Mouse (Mus musculus): ENCODE results near the gene Adgrf5. TPM values are rescaled to one million over a fixed set of nuclear protein-coding genes. Genes with fewer than 3 reads are reported as not detected.

Gene Adgrf5
- polyA plus RNA-seq, 1 experiment from 2014 or later: 7.3 TPM

DNA sequence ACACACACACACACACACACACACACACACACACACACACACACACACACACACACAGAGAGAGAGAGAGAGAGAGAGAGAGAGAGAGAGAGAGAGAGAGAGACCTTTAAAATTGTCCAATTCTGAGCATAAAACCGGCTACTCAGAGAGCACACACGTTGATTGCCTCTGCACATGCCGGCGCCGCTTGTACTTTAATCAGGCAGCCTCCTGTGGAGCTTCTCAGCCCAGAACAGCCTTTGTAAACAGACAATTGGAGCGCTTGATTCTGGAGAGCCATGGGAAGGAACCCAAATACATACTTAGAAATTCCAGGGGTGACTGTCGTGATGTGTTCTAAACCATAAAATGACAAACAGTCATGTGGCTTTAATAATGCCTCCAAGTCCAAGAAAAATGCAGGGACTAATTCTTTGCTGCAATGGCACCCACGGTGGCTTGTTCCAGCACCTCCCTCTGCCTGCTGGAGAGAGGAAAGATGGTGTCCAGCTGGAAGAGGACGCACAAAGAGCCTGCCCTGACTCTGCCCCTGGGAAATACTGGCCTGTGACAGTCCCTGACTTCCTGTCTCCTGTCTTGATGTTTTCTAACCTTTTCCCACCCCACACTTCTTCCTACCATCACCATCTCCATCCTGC is 2.2 kb upstream of the Adgrf5 start:
- no peaks in the 10 kb centered on the region for H3K36me3 ChIP-seq
- no peaks in the 10 kb centered on the region for H3K9me3 ChIP-seq (replicated peaks)
- 12% methylated on average over 9 of the region's 9 CpGs for WGBS
- H3K4me3 ChIP-seq (replicated peaks): no peak overlapping the region
- H3K4me2 ChIP-seq: peak overlapping the region; percentile 30
- H3K9ac ChIP-seq (replicated peaks): no peak overlapping the region
- H3K27ac ChIP-seq (replicated peaks): no peak overlapping the region
- H3K27me3 ChIP-seq (replicated peaks): no peaks in the 10 kb centered on the region
- ATAC-seq (ENCODE audit: low FRiP score): peak; percentile 57; the same call in 1 of the 2 replicates
- H3K4me1 ChIP-seq: peaks cover 6% of the 10 kb centered on the region

DNA sequence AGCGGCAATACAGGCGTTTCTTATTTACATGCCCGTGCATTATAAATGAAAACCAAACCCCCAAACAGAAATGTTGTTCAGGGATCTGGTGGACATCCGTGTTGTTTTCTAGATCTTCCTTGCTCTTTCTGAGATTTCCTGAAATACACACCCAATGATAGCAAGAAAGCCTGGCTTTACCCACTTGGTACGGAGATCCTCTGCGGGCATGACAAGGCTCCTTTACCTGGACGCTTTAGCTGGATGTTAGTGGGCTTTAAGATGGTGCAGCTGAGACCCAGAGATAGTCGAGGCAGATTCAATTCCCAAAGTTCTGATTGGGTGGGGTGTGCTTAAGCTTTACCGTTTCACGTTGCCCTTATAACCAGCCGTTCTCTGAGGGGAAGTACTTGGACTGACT is 770 bp downstream of the Adgrf5 start:
- Histone ChIP-seq H3K36me3 (no peaks in the 10 kb centered on the region), H3K27me3 (replicated peaks) (no peaks in the 10 kb centered on the region), H3K9me3 (replicated peaks) (no peaks in the 10 kb centered on the region), H3K4me2 (no peak overlapping the region), H3K27ac (replicated peaks) (no peak overlapping the region), H3K4me1 (peaks cover 6% of the 10 kb centered on the region), H3K9ac (replicated peaks) (no peak overlapping the region), H3K4me3 (replicated peaks) (peak overlapping the region; percentile 21; the same call in 1 of the 2 replicates)
- WGBS: 81% methylated on average over 11 of the region's 11 CpGs
- no peak for ATAC-seq (ENCODE audit: low FRiP score)

GRCm38 (mm10) chr17:43362362-43362761 is 2.1 kb downstream of the Adgrf5 start:
- no peaks in the 10 kb centered on the region for H3K9me3 ChIP-seq (replicated peaks)
- ATAC-seq (ENCODE audit: low FRiP score): no peak
- no peak overlapping the region for H3K4me3 ChIP-seq (replicated peaks)
- no peak overlapping the region for H3K9ac ChIP-seq (replicated peaks)
- 75% methylated on average over 11 of the region's 11 CpGs for WGBS
- no peaks in the 10 kb centered on the region for H3K36me3 ChIP-seq
- H3K4me2 ChIP-seq: no peak overlapping the region
- no peaks in the 10 kb centered on the region for H3K27me3 ChIP-seq (replicated peaks)
- H3K4me1 ChIP-seq: peaks cover 6% of the 10 kb centered on the region
- H3K27ac ChIP-seq (replicated peaks): no peak overlapping the region

- Histone ChIP-seq H3K9me3 (replicated peaks) (no peaks in the 10 kb centered on the region), H3K27me3 (replicated peaks) (no peaks in the 10 kb centered on the region), H3K4me2 (no peak overlapping the region), H3K4me1 (peaks cover 5% of the 10 kb centered on the region), H3K4me3 (replicated peaks) (no peak overlapping the region), H3K9ac (replicated peaks) (no peak overlapping the region), H3K36me3 (no peaks in the 10 kb centered on the region), H3K27ac (replicated peaks) (no peak overlapping the region)
- no peak for ATAC-seq (ENCODE audit: low FRiP score)
- WGBS: 67% methylated on average over 6 of the region's 6 CpGs
Observed at GRCm38 (mm10) chr17:43362881-43363280, 2.6 kb downstream of the Adgrf5 start.

DNA sequence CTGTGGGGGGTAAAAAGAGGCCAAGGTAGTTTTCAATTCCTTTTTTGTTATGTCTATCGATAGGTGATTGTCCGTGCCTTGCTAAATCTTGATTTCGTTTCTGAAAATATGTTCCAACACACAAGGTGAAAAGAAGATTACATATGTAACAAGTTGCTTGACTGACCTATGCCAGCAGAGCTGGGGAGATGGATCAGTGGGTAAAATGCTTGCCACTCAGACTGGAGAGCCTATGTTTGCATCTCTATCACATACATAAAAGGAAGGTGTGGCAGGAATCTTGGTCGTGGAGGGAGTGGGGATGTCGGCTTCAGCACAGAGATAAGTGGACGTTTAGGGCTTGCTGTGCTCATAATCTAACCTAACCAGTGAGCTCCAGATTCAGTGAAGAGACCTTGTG is 3.7 kb downstream of the Adgrf5 start:
- Histone ChIP-seq H3K9me3 (replicated peaks) (no peaks in the 10 kb centered on the region), H3K9ac (replicated peaks) (no peak overlapping the region), H3K4me2 (no peak overlapping the region), H3K36me3 (no peaks in the 10 kb centered on the region), H3K4me3 (replicated peaks) (no peak overlapping the region), H3K27me3 (replicated peaks) (no peaks in the 10 kb centered on the region), H3K4me1 (no peaks in the 10 kb centered on the region), H3K27ac (replicated peaks) (no peak overlapping the region)
- WGBS: 69% methylated on average over 6 of the region's 6 CpGs
- no peak for ATAC-seq (ENCODE audit: low FRiP score)

- Histone ChIP-seq H3K27me3 (replicated peaks) (no peaks in the 10 kb centered on the region), H3K36me3 (no peaks in the 10 kb centered on the region), H3K9me3 (replicated peaks) (no peaks in the 10 kb centered on the region), H3K27ac (replicated peaks) (no peak overlapping the region), H3K9ac (replicated peaks) (no peak overlapping the region), H3K4me2 (no peak overlapping the region), H3K4me3 (replicated peaks) (no peak overlapping the region), H3K4me1 (no peaks in the 10 kb centered on the region)
- ATAC-seq (ENCODE audit: low FRiP score): no peak
- WGBS: 93% methylated on average over 6 of the region's 6 CpGs
Observed at GRCm38 (mm10) chr17:43365297-43365696, 5.0 kb downstream of the Adgrf5 start.

DNA sequence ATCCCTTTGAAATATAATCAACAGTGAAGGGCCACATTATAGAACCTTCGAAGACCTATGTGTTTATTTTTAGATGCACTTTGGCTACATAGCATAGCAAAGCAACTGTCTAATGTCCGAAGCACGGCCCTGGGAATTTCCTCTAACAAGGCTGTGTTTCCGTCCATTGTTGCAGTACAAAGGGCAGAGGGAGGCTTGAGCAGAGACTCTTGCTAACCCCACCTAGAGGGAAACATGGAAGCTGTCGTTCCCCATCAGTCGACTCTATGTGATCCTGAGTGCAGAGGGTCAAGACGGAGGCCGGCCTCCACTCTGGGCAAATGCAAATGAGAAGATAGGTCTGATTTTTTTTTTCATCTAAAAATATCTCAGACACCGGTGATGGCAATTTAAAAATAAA is 6.2 kb downstream of the Adgrf5 start:
- no peak for ATAC-seq (ENCODE audit: low FRiP score)
- H3K4me3 ChIP-seq (replicated peaks): no peak overlapping the region
- H3K27me3 ChIP-seq (replicated peaks): no peaks in the 10 kb centered on the region
- 69% methylated on average over 9 of the region's 9 CpGs for WGBS
- no peaks in the 10 kb centered on the region for H3K36me3 ChIP-seq
- H3K9me3 ChIP-seq (replicated peaks): no peaks in the 10 kb centered on the region
- H3K4me1 ChIP-seq: no peaks in the 10 kb centered on the region
- H3K27ac ChIP-seq (replicated peaks): no peak overlapping the region
- no peak overlapping the region for H3K9ac ChIP-seq (replicated peaks)
- no peak overlapping the region for H3K4me2 ChIP-seq

GRCm38 (mm10) chr17:43368171-43368576 is 7.9 kb downstream of the Adgrf5 start:
- H3K4me1 ChIP-seq: no peaks in the 10 kb centered on the region
- WGBS: 49% methylated on average over 5 of the region's 5 CpGs
- no peaks in the 10 kb centered on the region for H3K9me3 ChIP-seq (replicated peaks)
- no peaks in the 10 kb centered on the region for H3K36me3 ChIP-seq
- no peak overlapping the region for H3K4me3 ChIP-seq (replicated peaks)
- no peak overlapping the region for H3K4me2 ChIP-seq
- no peak overlapping the region for H3K9ac ChIP-seq (replicated peaks)
- ATAC-seq (ENCODE audit: low FRiP score): no peak
- no peaks in the 10 kb centered on the region for H3K27me3 ChIP-seq (replicated peaks)
- no peak overlapping the region for H3K27ac ChIP-seq (replicated peaks)

GRCm38 (mm10) chr17:43372604-43373003 is 12.4 kb downstream of the Adgrf5 start:
- 80% methylated on average over 4 of the region's 4 CpGs for WGBS
- Histone ChIP-seq H3K4me2 (no peak overlapping the region), H3K36me3 (no peaks in the 10 kb centered on the region), H3K27ac (replicated peaks) (no peak overlapping the region), H3K4me3 (replicated peaks) (no peak overlapping the region), H3K9ac (replicated peaks) (no peak overlapping the region), H3K4me1 (no peaks in the 10 kb centered on the region), H3K27me3 (replicated peaks) (no peaks in the 10 kb centered on the region), H3K9me3 (replicated peaks) (no peaks in the 10 kb centered on the region)
- ATAC-seq (ENCODE audit: low FRiP score): no peak

GRCm38 (mm10) chr17:43374020-43374419 is 13.8 kb downstream of the Adgrf5 start:
- no peak overlapping the region for H3K27ac ChIP-seq (replicated peaks)
- 65% methylated on average over 4 of the region's 4 CpGs for WGBS
- H3K4me1 ChIP-seq: no peaks in the 10 kb centered on the region
- H3K36me3 ChIP-seq: no peaks in the 10 kb centered on the region
- H3K27me3 ChIP-seq (replicated peaks): no peaks in the 10 kb centered on the region
- H3K4me2 ChIP-seq: no peak overlapping the region
- ATAC-seq (ENCODE audit: low FRiP score): no peak
- H3K9ac ChIP-seq (replicated peaks): no peak overlapping the region
- no peak overlapping the region for H3K4me3 ChIP-seq (replicated peaks)
- no peaks in the 10 kb centered on the region for H3K9me3 ChIP-seq (replicated peaks)

- H3K9ac ChIP-seq (replicated peaks): no peak overlapping the region
- no peak for ATAC-seq (ENCODE audit: low FRiP score)
- H3K4me2 ChIP-seq: no peak overlapping the region
- H3K36me3 ChIP-seq: no peaks in the 10 kb centered on the region
- 0 out of 2 replicates have a peak, but pooled peaks cover 5% of the 10 kb centered on the region for H3K9me3 ChIP-seq (replicated peaks)
- H3K27ac ChIP-seq (replicated peaks): no peak overlapping the region
- no peaks in the 10 kb centered on the region for H3K4me1 ChIP-seq
- WGBS: 76% methylated on average over 5 of the region's 5 CpGs
- H3K27me3 ChIP-seq (replicated peaks): no peaks in the 10 kb centered on the region
- no peak overlapping the region for H3K4me3 ChIP-seq (replicated peaks)
Observed at GRCm38 (mm10) chr17:43376527-43376926, 16.3 kb downstream of the Adgrf5 start.

GRCm38 (mm10) chr17:43378703-43379102 is 18.5 kb downstream of the Adgrf5 start:
- no peak for ATAC-seq (ENCODE audit: low FRiP score)
- H3K27me3 ChIP-seq (replicated peaks): no peaks in the 10 kb centered on the region
- H3K9me3 ChIP-seq (replicated peaks): 0 out of 2 replicates have a peak, but pooled peaks cover 5% of the 10 kb centered on the region
- 96% methylated on average over 5 of the region's 5 CpGs for WGBS
- no peak overlapping the region for H3K4me2 ChIP-seq
- no peak overlapping the region for H3K27ac ChIP-seq (replicated peaks)
- H3K4me1 ChIP-seq: no peaks in the 10 kb centered on the region
- no peak overlapping the region for H3K9ac ChIP-seq (replicated peaks)
- no peaks in the 10 kb centered on the region for H3K36me3 ChIP-seq
- H3K4me3 ChIP-seq (replicated peaks): no peak overlapping the region
